Mouse (Mus musculus): ENCODE results near the gene Sytl2. TPM values are rescaled to one million over a fixed set of nuclear protein-coding genes. Genes with fewer than 3 reads are reported as not detected.

Sytl2 gene
- total and polyA plus RNA-seq, 3 experiments = not detected

- Histone ChIP-seq H3K27me3 (ENCODE audit: control insufficient read depth in 1 of 2, insufficient read depth in 2 of 2, low read length in 2 of 2) (peaks cover 4 to 8% of the 10 kb centered on the region in 2 experiments; a peak in 3 of 4 replicates), H3K27ac (ENCODE audit: control insufficient read depth, low read depth, low read length) (no peak overlapping the region), H3K4me1 (ENCODE audit: control insufficient read depth in 1 of 2, insufficient read depth in 2 of 2, low read length in 2 of 2) (no peaks in the 10 kb centered on the region), H3K9me3 (replicated peaks; ENCODE audit: insufficient read depth, low read length) (no peaks in the 10 kb centered on the region), H3K9ac (ENCODE audit: control insufficient read depth, low read depth, low read length, poor library complexity, severe bottlenecking) (no peak overlapping the region), H3K4me3 (ENCODE audit: control insufficient read depth in 1 of 2, insufficient read depth in 1 of 2, low read depth in 2 of 2, low read length in 2 of 2) (no peak overlapping the region), H3K36me3 (ENCODE audit: control insufficient read depth in 1 of 2, insufficient read depth in 2 of 2, low read length in 2 of 2) (no peaks in the 10 kb centered on the region), H3K79me2 (ENCODE audit: control insufficient read depth, insufficient read depth, low read length, poor library complexity) (no peaks in the 10 kb centered on the region)
- TF ChIP-seq ELF1 (IDR thresholded peaks at IDR 0.05; ENCODE audit: low read depth, low read length) (no peak), GATA1 (IDR thresholded peaks at IDR 0.05; ENCODE audit: low read depth, low read length) (no peak), ZKSCAN1 (IDR thresholded peaks at IDR 0.05; ENCODE audit: low read depth, low read length) (no peak), TCF12 (IDR thresholded peaks at IDR 0.05; ENCODE audit: low read depth, low read length) (no peak)
- DNase-seq (ENCODE audit: low read depth, low spot score) = no peak
These were observed 31.9 kb upstream of the Sytl2 start for GRCm38 (mm10) chr7:90270141-90270540.

DNA sequence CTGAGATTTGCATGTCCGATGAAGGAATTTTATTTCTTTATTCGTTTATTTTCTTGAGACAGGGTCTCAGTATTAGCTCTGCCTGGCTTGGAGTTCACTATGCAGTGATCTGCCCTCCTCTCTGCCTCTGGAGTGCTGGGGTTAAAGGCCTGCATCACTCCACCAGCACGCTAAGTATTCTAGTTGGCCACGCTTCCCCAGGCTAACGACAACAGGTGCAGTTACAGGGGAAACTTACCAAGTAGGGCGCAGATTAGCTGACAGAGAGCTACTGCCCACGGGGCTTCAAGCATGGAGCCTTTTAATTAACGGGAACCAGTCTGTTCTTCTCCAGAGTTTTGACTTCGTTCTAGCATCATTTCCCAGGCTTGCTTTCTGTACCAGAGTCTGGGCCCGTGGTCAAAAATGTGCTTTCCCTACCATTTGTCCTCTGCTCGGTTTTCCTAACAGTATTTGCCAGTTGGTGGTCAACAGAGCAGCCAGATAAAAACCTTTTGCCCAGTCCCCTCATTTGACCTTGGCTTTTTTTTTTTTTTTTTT is 27.4 kb upstream of the Sytl2 start:
- DNase-seq (ENCODE audit: low read depth, low spot score) = no peak
- Histone ChIP-seq H3K4me1 (ENCODE audit: control insufficient read depth in 1 of 2, insufficient read depth in 2 of 2, low read length in 2 of 2) (no peaks in the 10 kb centered on the region), H3K27ac (ENCODE audit: control insufficient read depth, low read depth, low read length) (no peak overlapping the region), H3K79me2 (ENCODE audit: control insufficient read depth, insufficient read depth, low read length, poor library complexity) (no peaks in the 10 kb centered on the region), H3K9me3 (replicated peaks; ENCODE audit: insufficient read depth, low read length) (no peaks in the 10 kb centered on the region), H3K4me3 (ENCODE audit: control insufficient read depth in 1 of 2, insufficient read depth in 1 of 2, low read depth in 2 of 2, low read length in 2 of 2) (no peak overlapping the region), H3K9ac (ENCODE audit: control insufficient read depth, low read depth, low read length, poor library complexity, severe bottlenecking) (no peak overlapping the region), H3K27me3 (ENCODE audit: control insufficient read depth in 1 of 2, insufficient read depth in 2 of 2, low read length in 2 of 2) (peaks cover 0 to 4% of the 10 kb centered on the region in 2 experiments; a peak in 2 of 4 replicates), H3K36me3 (ENCODE audit: control insufficient read depth in 1 of 2, insufficient read depth in 2 of 2, low read length in 2 of 2) (no peaks in the 10 kb centered on the region)
- TF ChIP-seq SIN3A (IDR thresholded peaks at IDR 0.05; ENCODE audit: low read length) = no peak
- TF ChIP-seq MYC (IDR thresholded peaks at IDR 0.05; ENCODE audit: low read depth, low read length) = no peak
- TF ChIP-seq SMC3 (IDR thresholded peaks at IDR 0.05; ENCODE audit: low read depth, low read length) = no peak

- H3K9ac ChIP-seq (ENCODE audit: control insufficient read depth, low read depth, low read length, poor library complexity, severe bottlenecking) = no peak overlapping the region
- H3K4me3 ChIP-seq (ENCODE audit: control insufficient read depth in 1 of 2, insufficient read depth in 1 of 2, low read depth in 2 of 2, low read length in 2 of 2) = no peak overlapping the region
- no peaks in the 10 kb centered on the region for H3K4me1 ChIP-seq (ENCODE audit: control insufficient read depth in 1 of 2, insufficient read depth in 2 of 2, low read length in 2 of 2)
- H3K9me3 ChIP-seq (replicated peaks; ENCODE audit: insufficient read depth, low read length) = no peaks in the 10 kb centered on the region
- H3K36me3 ChIP-seq (ENCODE audit: control insufficient read depth in 1 of 2, insufficient read depth in 2 of 2, low read length in 2 of 2) = no peaks in the 10 kb centered on the region
- peaks cover 0 to 4% of the 10 kb centered on the region in 2 experiments; a peak in 2 of 4 replicates for H3K27me3 ChIP-seq (ENCODE audit: control insufficient read depth in 1 of 2, insufficient read depth in 2 of 2, low read length in 2 of 2)
- H3K27ac ChIP-seq (ENCODE audit: control insufficient read depth, low read depth, low read length) = no peak overlapping the region
- no peak for DNase-seq (ENCODE audit: low read depth, low spot score)
- no peak for TF ChIP-seq TAL1 (IDR thresholded peaks at IDR 0.05; ENCODE audit: low read length)
- no peak for TF ChIP-seq KAT2A (conservative IDR thresholded peaks at IDR 0.05; ENCODE audit: low read depth, low read length)
- no peak for TF ChIP-seq MYC (IDR thresholded peaks at IDR 0.05; ENCODE audit: low read depth, low read length)
- TF ChIP-seq E2F4 (IDR thresholded peaks at IDR 0.05; ENCODE audit: borderline replicate concordance, low read depth, low read length) = no peak
- no peak for TF ChIP-seq UBTF (IDR thresholded peaks at IDR 0.05; ENCODE audit: borderline replicate concordance, insufficient read depth, low read depth, low read length)
- no peaks in the 10 kb centered on the region for H3K79me2 ChIP-seq (ENCODE audit: control insufficient read depth, insufficient read depth, low read length, poor library complexity)
These were observed 24.8 kb upstream of the Sytl2 start for GRCm38 (mm10) chr7:90277246-90277645.
